Mouse (Mus musculus) frontal cortex, postnatal 25 days (tissue): ENCODE measurements at regions not wholly inside any gene's neighbourhood (a gene's known extent, or its start where the extent isn't known, plus 50 kb on each side); places are given as distances from the start of the nearest gene placed in this dataset.

ENCODE experiments used
- DNase-seq, 2 experiments: peaks; one replicate each; pipeline ENCODE4 v3.0.0; 2022; ENCODE audit warnings: low spot score in 2 of 2

DNA sequence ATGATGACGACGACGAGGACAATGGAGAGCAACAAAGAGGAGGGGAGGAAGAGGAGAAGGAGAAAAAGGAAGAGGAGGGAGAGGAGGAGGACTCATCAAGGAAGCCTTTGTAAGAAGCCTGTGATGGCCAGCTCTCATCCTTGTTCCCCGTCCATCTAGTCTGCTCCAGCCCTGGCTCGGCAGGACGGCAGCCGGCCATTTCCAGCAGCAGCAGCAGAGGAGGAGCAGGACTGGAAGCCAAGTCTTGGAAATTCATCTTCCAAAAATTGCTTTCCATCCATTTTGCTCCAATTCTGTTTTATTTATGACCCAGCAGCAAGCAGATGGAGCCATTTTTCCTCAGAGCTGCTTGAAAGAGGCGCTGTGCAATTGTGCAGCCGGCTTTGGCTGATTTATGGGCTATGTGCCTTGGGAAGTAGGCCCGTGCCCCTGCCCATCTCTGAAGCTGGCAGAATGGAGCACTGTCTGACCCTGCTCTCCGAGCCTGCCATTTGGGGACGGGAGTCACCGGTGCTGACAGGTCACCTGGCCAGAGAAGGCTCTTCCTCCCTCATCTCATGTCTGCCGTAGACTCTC lies 231.2 kb upstream of the N4bp1 start:
- no peak for DNase-seq

DNA sequence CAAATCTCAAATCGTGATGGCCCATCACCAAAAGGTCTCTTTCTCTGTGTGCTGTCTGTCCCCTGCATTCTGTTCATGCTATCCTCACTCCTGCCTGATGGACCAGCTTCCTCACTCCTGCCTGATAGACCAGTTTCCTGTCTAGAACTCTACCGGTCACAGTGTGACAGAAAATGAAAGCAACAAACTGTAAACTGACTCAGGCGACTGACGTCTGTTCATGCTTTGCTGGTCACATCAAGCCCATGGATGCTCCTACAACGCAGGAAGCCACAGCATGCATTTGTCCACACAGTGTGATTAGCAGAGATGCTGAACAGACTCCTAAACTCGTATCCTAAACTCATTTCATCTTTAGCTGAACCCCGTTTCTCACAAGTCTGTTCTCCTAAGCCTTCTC lies 227.3 kb upstream of the N4bp1 start:
- no peak for DNase-seq

DNA sequence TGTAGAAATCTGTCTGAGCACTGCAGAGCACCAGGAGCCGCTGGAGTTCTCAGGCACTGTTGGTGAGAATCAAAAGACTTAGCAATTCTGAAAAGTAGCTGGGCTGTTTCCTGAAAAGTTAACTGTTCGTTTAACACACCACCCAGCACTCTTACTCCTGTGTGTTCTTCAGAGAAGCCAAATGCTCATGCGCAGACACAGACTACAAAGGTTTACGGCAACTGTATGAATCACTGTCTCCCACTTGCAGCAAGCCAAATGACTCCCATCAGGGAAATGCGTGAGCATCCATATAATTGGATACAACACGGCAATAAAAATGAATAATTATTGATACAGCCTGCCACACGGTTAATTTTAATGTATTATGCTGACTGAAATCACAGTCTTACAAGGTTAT lies 220.0 kb upstream of the N4bp1 start:
- DNase-seq: no peak

DNA sequence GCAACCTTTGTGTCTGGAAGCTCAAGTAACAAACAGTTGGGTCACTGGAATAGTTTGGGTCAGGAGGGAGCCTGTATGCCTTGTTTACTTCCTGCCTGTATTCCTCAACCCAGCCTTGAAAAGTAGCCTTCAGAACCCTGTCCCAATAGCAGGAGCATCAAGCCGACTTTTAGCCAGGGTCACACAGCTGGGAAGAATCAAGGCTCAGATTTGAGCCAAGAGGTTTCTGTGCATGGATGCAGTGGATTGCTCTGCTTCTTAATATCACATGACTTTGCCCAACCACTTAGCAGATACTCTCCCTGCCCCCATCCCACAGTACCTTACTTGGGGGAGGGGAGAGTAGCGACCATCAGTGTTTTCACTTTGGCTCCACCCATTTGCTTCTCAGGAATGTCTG lies 210.2 kb upstream of the N4bp1 start:
- no peak for DNase-seq

DNA sequence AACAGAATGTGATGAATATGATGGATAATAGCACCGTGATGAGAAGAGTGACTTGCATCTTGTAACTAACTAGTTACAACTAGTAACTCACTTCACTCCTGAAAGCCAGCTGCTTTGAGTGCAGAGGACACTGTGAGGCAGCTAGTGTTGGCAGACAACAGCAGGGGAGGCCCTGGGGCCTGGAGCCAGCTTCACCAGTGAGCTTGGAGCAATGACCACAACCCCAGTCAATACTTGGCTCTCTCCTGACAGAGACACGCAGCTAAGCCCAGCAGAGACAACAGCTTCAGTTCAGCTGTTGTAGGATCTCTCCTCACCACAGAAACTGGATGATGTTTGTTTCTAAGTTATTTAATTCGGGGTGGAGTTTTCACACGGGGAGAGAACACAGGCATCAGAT lies 209.6 kb upstream of the N4bp1 start:
- no peak for DNase-seq

DNA sequence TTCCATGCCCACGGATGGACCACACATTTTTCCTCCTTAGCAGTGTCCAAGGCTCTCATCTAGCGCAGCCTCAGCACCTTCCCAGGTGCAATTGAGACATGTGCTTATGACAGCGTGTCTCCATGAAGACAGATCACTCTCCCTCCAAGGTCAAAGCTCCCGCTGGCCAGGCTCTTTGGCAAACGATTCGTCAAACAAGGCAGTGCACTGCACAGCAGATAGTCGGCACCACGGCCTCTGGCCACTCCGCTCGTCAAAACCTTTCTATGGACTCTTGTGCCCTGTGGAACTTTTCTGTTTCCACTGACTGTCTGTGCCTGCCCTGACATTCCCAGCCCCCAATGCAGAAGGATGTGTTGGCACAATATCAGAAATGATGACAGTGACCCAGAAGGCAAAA lies 208.7 kb upstream of the N4bp1 start:
- DNase-seq: no peak

DNA sequence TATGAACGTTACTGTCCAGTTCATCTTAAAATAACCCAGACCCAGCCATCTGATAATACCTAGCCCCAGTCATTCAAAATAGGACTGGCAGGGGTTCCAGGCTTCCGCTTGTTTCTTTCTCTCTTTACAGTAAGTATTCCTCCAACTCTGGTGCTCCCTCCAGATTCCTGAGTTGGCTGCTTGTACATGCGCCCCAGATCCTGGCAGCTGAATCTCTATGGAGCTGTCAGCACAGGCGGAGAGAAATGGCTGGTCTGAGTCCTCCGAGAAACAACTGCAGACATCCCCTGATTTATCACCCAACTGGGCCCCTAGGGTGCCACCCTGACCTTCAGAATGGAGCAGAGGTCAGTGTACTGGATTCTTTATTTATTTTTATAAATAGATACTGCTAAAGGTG lies 208.0 kb upstream of the N4bp1 start:
- DNase-seq: no peak

DNA sequence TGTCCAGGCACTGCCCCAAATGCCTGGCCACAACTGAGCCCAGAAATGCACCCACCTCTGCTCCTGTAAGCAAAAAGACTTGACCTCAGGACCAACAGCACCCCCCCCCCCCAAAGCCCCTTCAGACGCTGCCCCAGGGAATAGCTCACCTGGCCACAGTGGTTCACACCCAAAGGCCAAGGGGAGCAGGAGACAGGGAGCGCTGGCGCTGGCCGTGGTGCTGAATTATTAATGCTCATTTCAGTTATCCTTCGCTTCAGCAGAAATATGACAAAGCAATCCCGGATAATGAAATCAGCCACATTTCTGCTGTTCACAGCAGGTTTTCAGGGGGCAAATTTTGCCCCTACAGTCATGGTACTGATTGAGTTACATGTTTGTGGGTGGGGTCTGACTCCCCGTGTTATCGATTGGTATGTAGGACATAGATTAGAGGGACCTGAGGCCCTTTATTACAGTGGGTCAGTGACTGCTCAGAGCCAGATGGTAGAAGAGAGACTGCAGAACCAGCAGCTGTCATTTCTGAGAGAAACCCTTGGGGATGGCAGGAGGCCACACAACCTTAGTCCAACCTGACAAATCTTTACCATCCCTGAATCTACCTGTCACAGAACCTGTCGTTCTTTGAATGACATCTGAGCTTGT lies 202.5 kb upstream of the N4bp1 start:
- no peak for DNase-seq

DNA sequence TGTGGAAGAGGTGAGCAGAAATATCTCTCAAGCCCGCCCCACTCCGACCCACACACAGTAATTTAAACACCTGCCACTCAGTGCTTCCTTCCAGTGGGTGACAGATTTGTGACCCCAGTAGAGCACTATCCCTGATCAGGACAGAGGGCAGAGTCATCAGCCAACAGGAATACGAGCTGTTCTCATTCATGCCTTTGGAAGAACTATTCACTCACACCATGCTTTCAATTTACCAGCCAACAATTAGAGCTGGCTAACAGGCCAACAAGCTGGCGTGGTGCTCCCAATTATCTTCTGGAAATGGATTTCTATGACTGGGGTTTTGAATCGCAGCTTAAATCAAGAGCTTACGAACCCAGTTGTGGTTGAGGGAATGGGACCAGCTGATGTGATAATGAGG lies 193.2 kb upstream of the N4bp1 start:
- DNase-seq: no peak

DNA sequence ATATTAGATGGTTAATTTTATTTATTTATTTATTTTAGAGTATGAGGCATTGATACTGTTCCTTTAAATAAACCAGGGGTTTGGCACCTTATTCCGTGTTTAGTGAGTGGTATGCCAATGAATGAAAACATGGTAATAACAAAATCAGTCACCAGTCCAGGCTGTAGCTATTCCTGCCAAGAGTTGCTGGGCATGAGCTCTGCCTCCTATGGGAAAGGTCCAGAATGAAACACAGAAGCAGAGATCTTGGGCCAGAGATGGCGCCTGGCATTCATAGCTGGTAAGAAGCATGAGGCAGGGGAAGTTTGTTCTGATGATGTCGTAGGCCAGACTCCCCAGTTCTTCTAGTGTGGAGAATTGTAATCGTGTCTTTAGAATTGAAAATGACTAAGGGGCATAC lies 190.9 kb upstream of the N4bp1 start:
- DNase-seq: no peak

DNA sequence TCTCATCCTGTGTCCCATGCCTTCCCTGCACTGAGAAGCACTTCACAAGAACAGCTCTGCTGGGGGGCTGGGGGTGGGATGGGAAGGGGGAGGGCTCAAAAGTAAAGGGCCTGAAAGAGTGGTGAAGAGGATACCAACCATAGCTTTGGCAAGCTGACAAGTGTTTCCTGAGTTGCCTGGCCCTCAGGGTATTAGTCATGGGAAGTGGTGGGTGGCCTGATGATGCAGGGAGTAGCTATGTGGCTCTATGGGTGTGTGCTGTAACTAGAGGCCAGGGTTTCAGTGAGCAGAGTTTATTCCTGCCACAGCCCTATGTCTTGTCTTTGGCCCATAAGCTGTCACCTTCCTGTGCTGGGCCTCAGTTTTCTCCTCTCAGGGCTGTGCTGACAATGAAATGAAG lies 186.2 kb upstream of the N4bp1 start:
- no peak for DNase-seq

DNA sequence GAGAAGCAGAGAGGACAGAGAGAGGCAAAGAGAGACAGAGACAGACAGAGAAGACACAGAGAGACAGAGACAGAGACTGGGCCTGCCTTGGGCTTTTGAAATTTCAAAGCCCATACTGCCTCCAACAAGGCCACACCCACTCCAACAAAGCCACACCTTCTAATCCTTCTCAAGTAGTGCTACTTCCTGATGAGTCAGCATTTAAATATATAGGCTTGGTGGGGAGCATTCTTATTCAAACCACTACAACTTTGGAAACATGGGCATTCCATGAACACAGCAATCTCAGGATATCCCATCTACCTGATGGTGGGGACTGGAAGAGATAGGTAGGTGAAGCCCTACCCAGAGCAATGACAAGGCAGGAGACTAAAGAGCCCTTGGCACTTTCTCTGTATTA lies 182.0 kb upstream of the N4bp1 start:
- DNase-seq: no peak

DNA sequence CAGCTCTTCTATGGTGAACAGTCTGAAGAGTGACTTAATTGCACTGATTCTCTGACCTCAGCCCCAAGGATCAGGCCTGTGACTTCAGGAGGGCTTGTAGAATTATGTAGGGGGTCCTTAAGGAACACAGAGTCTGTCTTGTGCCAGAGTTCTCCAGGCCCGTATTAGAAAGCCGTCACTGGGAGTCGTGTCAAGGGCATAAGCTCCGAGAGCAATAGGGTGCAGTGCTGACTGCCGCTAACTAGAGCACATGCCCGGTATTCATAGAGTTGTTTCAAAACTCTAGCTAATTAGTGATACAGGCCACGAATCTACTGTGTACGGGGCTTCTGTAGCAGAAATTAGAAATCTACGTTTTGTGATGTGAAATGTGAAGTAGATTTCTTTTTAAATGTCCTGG lies 179.7 kb upstream of the N4bp1 start:
- DNase-seq: no peak

DNA sequence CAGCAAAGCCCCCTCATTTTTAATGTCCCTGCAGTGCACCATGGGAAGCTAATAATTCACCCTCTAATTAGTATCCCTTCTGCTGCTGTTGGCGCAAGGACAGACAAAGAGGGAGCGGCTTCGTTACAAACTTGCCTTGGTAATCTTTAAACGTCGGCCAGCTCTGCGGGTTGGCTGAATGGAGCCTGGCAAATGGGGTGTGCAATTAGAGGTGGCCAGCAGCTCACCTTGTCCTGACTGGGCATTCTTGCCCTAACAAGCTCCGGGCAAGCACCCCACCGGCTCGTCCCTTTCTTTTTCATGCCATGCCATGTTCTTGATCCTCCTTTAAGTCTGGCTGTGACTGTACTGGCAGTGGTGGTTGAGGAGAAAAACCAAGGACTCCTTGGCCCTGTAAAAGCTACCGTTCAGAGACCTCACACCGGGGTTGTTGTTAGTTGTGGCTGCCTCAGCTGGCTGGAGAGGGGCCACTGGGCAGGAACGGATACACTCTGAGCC lies 179.2 kb upstream of the N4bp1 start:
- no peak for DNase-seq

DNA sequence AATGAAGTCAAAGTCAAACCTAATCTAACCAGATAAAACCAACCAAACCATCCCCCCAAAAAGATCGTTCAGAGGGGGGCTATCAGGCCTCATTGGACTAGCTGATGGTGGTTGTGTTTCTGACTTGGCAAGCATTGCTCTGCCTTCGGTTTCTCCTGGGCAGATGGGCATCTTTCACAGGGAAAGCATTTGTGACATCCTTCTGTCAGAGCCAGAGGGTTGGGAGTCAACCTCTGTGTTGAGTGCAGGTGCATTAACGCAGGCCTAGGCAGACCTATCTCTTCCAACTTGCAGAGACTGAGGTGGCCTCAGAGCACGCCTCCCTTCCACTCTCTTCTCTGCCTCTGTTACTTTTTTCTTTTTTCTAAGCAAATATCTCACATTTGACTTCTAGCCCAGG lies 178.5 kb upstream of the N4bp1 start:
- DNase-seq: no peak

DNA sequence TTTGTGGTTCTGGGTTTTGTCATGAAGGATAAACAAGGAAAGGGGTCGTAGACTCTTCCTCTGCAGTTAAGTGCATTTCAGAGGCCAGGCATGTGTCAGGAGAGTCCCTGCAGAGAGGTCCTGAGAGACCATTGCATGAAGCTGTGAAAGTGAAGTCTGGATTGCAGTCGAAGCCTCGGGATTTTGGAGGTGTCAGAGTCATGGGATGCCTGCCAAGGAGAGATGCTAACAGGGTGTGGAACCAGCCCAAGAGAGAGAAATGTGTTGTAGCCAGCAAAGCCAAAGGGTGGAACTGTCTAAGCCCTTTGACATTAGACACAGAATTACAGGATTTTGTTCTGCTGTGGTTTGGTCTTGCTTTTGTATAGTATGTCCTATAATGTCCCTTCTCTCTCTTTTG lies 164.7 kb upstream of the N4bp1 start:
- no peak for DNase-seq

DNA sequence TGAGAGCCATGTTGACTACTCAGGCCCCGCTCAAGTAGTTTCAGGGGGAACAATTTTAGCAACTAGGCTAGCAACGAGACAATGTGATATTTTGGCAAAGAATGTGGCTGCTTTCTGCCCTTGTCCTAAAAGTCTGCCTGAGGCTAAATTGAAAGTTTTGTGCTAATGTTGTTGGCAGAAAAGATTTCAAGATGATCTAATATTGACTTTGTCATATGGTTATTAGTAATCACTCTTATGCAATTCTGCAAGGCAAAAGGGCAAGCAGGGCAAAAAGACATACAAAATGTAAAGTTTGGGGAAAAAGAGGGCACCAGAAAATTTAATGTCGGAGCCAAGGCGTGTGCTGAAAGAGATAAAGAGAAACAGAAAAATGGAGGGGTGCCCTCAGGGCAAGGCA lies 164.1 kb upstream of the N4bp1 start:
- no peak for DNase-seq

DNA sequence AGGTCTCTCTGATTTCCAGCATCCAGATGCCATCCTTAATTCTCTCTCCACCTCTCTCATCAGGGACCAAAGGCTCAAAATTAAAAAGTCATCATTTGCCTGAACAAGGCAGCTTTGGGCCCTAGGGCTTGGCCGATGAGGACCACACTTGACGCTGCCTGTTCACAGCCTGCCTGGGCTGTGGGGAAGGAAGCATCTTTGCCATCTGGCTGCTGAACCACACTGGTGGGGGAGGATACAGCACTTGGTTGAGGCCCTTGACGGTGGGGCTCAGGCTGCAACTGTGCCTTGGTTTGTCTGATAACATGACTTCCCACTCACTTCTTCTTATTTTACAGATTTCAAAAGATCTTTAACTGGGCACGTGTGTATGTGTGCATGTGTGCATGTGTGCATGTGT lies 161.5 kb upstream of the N4bp1 start:
- no peak for DNase-seq

DNA sequence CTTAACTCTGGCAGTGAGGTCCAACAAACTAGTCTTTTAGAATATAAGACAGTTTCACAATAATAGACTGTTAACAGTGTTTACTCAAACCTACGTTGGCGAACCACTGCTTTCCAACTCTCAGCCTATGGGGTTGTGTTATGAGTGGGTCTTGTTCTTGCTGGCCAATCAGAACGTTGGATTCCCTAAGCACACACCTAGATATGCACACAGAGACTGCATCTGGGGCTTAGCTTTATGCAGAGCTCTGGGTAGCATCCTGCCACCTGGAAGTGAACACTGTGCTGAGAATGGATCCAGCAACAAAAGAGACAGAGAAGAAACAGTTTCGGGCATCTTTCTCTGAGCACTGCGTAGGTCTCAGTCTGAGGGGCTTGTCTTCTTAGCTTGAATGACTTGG lies 158.0 kb upstream of the N4bp1 start:
- DNase-seq: no peak

DNA sequence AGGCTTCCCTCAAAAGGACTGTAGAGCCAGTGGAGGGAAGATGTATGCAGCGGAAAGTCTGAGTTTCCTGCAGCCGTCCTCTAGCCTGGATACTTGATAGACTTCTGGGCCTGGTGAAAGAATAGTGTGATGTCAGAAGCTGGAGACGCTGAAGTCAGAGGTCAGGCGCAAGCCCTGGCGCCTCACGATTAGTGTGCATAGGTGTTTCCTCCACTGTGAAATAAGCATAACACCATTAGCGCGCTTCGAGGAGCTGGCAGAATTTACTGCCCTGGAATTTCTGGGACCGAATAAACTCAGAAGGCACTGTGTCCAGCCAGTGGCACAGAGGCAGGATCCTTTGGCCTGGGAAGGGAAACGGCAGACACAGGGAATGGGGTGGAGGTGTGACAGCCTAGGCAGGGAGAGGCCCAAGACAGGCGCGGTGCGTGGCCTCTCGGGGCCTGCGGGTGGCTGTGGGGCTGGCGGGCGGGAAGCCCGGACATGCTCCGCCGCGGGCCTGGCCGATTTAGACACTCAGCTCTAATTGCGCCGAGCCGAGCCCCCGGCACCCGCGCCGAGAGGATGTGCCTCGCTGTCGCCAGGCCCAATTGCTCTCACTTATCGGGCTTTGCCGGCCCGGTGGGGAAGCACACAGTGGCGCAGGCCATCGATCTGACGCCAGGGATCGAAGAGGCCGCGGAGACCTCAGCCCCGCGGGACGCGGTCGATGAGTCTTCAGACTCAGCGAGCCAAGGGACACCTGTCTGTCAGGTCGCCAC lies 152.7 kb upstream of the N4bp1 start:
- DNase-seq: peak in 1 of 2 experiments; percentile 7

DNA sequence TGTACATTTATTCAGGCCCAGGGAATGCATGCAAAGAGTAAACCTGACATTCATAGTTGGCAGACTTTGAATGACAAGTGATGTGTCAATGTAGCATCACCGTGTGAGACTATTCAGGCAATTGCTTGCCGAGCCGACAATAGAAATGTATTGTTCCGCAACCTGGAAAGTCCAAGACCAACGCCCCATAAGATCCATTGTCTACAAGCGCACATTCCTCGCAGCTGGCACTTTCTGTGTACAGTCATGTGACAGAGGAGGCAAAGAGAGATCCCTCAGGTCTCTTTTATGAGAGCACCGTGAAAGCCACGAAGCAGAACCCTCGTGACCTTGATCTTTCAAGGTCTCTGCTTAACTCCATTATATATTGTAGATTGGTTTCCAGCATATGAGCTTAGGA lies 150.9 kb upstream of the N4bp1 start:
- DNase-seq: no peak

DNA sequence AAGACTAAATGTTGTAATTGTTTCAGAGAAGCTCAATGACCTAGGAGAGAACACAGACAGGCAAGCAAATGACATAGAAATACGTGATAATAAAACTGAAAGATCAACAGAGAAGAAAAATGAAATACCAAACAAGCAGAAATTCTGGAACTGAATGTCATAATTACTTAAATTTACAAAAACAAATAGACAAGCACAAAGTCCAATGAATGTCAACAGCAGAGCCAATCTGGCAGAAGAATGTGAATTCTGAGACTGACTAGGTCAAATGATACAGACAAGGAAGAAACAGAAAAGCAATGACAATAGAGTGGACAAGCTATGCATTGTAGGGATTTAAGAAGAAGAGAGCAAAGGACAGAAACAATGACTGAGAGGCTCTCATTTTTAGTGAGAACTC lies 143.1 kb upstream of the N4bp1 start:
- DNase-seq: no peak

DNA sequence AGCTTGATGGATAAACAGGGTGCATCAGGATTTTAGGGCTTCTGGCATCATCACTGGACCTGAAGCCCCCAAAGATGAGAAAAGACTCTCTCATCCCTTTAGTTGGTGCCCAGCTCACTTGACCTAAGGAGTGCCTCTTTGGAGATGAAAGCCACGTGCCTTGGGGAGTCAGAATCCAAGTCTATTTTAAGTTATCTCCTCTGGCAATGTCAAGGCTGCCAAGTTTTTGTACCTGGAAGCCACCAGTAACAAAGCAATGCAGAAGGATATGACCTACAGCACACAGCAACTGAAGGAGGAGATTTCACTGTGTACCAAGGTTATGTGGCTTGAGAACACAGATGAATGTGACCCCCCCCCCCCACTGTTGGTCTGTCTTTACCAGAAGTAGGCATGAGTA lies 140.9 kb upstream of the N4bp1 start:
- DNase-seq: no peak
